Mouse (Mus musculus) neural tube, embryonic 11.5 days (tissue): Measurements from ENCODE around the gene Olfr1234. TPM values are rescaled to one million over a fixed set of nuclear protein-coding genes. Genes with fewer than 3 reads are reported as not detected.

Experiments used
- ATAC-seq: fragments of 200-750 bp; cut with Nextera tagmentation; 2 replicates; pipeline ENCODE4 v1.8.0; 2017; ENCODE audit warnings: moderate number of reproducible peaks, mild to moderate bottlenecking, moderate TSS enrichment, moderate library complexity; ENCODE audit not compliant: insufficient read depth, low FRiP score, low TSS enrichment
- DNase-seq: peaks from one replicate; pipeline ENCODE4 v3.0.0-alpha.2; 2015; ENCODE audit warnings: low spot score
- H3K27ac ChIP-seq: fragments of 300-500 bp; sonication (generic); 2 replicates; pipeline ENCODE4 v1.5.1; 2014; ENCODE audit warnings: low read depth, mild to moderate bottlenecking, low read length
- H3K27me3 ChIP-seq: fragments of 300-500 bp; sonication (generic); 2 replicates; pipeline ENCODE4 v1.6.1; 2014; ENCODE audit warnings: mild to moderate bottlenecking, low read length, mixed read lengths; ENCODE audit not compliant: control insufficient read depth, insufficient read depth
- H3K36me3 ChIP-seq: fragments of 300-500 bp; sonication (generic); 2 replicates; pipeline ENCODE4 v1.6.1; 2014; ENCODE audit warnings: mild to moderate bottlenecking, low read length, moderate library complexity, mixed read lengths; ENCODE audit not compliant: control insufficient read depth, insufficient read depth
- H3K4me1 ChIP-seq: fragments of 300-500 bp; sonication (generic); 2 replicates; pipeline ENCODE4 v1.6.1; 2014; ENCODE audit warnings: low read length, mixed read lengths; ENCODE audit not compliant: control insufficient read depth, insufficient read depth
- H3K4me2 ChIP-seq: fragments of 300-500 bp; sonication (generic); 2 replicates; pipeline ENCODE4 v1.6.1; 2014; ENCODE audit warnings: low read depth, mild to moderate bottlenecking, moderate library complexity
- H3K4me3 ChIP-seq: fragments of 300-500 bp; sonication (generic); 2 replicates; pipeline ENCODE4 v1.5.1; 2014; ENCODE audit warnings: low read depth, low read length
- H3K9ac ChIP-seq: fragments of 300-500 bp; sonication (generic); 2 replicates; pipeline ENCODE4 v1.6.1; 2014; ENCODE audit warnings: mild to moderate bottlenecking, low read length
- H3K9me3 ChIP-seq: fragments of 300-500 bp; sonication (generic); 2 replicates; pipeline ENCODE4 v1.6.1; 2016; ENCODE audit warnings: low read length; ENCODE audit not compliant: control insufficient read depth
- WGBS: fragments of 180-500 bp; shearing (Covaris S2); extraction: QIAGEN DNeasy Blood & Tissue Kit; methylation state at CpG from one replicate; pipeline ENCODE4 v1.1.7; 2014; 5-methylcytosine and 5-hydroxymethylcytosine counted together
- polyA plus RNA-seq: library from polyadenylated mRNA; unstranded; fragments of >200 nt; fragmentation: Nextera tagmentation; extraction: Ambion mirVana; gene quantifications from 2 replicates; pipeline ENCODE4 v1.2.1, GENCODE M21; 2014

The Olfr1234 gene
- polyA plus RNA-seq, result not detected in 2 replicates

DNA sequence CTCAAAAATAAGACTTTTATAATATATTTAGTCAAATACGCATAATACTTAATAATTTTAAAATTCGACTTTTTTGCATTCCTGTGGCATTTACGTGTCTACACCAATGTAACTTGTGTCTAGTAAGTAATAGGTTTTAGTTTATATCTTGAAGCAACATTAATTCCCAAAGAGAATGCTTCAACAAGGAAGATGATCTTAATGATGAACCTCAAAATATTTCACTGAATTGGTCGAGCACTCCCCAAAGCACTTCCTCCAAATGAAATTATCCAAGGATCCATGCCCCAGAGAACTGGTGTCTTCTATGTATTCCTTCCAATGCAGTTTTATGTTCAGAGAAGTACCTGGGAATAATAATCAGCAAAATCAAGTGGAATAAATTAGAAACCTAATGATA is at the start of gene Olfr1234:
Olfr1234 (minus strand) TSS at position 101 of the 400 bp plus-strand sequence.
- H3K4me3 ChIP-seq, result no peak within 1 kb of the TSS
- no peak within 1 kb of the TSS for H3K4me2 ChIP-seq
- no peak within 1 kb of the TSS for H3K9ac ChIP-seq
- no peak within 1 kb of the TSS for H3K27ac ChIP-seq
- no peaks in the 10 kb centered on the region for H3K9me3 ChIP-seq
- no peaks in the 10 kb centered on the region for H3K36me3 ChIP-seq
- 90% methylated on average over 4 of the region's 4 CpGs for WGBS
- H3K4me1 ChIP-seq, result no peaks in the 10 kb centered on the region
- DNase-seq (no peak), ATAC-seq (no peak)
- no peaks in the 10 kb centered on the region for H3K27me3 ChIP-seq

DNA sequence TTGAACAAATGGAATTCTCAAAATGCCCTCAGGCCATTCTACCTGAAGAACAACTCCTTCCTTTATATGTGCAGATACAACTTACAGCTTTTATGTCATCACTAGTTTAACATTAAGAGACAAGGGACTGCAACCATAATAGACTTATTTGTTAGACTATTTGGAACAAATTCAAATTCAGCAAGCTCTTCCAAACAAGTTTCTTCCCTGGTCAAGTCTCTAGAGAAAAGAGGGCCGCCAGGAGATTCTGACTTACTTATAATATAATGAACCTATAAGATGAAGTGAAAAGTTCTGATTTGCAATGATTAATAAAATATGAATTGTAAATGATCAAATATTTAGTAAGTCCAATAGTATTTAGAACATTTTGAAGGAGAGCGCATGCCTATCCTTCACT is 44.9 kb upstream of the Olfr1234 start, which contains the start of gene Olfr1238:
Olfr1238 (minus strand) TSS at position 101 of the 400 bp plus-strand sequence.
- Histone ChIP-seq H3K9me3 (no peaks in the 10 kb centered on the region), H3K4me1 (no peaks in the 10 kb centered on the region), H3K4me3 (no peak within 1 kb of the TSS), H3K4me2 (no peak within 1 kb of the TSS), H3K27me3 (no peaks in the 10 kb centered on the region), H3K36me3 (no peaks in the 10 kb centered on the region), H3K9ac (no peak within 1 kb of the TSS), H3K27ac (no peak within 1 kb of the TSS)
- DNase-seq (no peak), ATAC-seq (no peak)
- 95% methylated on average over 2 of the region's 2 CpGs for WGBS

DNA sequence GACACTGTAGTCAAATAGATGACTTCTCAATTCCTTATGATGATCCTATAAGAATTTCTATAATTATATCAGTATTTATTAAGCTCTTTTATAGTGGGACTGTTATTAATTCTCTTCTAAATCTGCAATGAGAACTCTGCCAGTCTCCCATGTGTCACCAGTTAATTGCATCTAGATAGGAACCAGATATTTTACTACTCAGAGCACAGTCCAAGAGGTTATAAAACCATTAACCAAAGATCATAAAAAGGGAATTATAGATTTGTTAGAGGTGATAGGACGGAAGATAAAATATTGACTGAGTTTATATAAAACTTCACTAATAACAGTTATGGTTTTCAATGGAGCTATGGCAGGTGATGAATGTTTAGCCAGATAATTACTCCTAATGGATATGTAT is 36.2 kb upstream of the Olfr1234 start:
- H3K36me3 ChIP-seq, result no peaks in the 10 kb centered on the region
- no peaks in the 10 kb centered on the region for H3K9me3 ChIP-seq
- 87% methylated on average over 1 of the region's 1 CpGs for WGBS
- no peak overlapping the region for H3K9ac ChIP-seq
- no peak overlapping the region for H3K4me3 ChIP-seq
- H3K27ac ChIP-seq, result no peak overlapping the region
- H3K4me1 ChIP-seq, result no peaks in the 10 kb centered on the region
- no peaks in the 10 kb centered on the region for H3K27me3 ChIP-seq
- H3K4me2 ChIP-seq, result no peak overlapping the region
- DNase-seq (no peak), ATAC-seq (no peak)

DNA sequence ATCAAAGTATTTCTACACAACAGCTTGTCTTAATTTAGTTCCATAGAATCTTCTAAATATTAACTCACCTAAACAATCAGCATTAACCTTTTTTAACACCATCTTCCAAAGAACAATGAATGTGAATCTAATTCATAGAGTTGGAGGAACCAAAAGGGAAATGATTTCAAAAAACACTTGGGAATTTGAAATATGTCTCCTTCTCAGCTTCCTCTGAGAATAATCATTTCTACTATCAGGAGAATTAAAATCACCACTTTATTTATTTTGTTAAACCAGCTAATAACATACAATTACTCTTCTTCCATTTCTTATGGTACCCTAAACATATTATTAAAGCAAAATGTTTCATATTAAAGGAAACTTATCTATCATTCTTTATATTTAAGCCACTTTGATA is 22.4 kb downstream of the Olfr1234 start, which contains the start of gene Olfr1233:
Olfr1233 (minus strand) TSS at position 101 of the 400 bp plus-strand sequence.
- Histone ChIP-seq H3K9ac (no peak within 1 kb of the TSS), H3K27me3 (no peaks in the 10 kb centered on the region), H3K27ac (no peak within 1 kb of the TSS), H3K4me2 (no peak within 1 kb of the TSS), H3K36me3 (no peaks in the 10 kb centered on the region), H3K9me3 (no peaks in the 10 kb centered on the region), H3K4me3 (no peak within 1 kb of the TSS), H3K4me1 (no peaks in the 10 kb centered on the region)
- no peak for ATAC-seq
- DNase-seq, result no peak

DNA sequence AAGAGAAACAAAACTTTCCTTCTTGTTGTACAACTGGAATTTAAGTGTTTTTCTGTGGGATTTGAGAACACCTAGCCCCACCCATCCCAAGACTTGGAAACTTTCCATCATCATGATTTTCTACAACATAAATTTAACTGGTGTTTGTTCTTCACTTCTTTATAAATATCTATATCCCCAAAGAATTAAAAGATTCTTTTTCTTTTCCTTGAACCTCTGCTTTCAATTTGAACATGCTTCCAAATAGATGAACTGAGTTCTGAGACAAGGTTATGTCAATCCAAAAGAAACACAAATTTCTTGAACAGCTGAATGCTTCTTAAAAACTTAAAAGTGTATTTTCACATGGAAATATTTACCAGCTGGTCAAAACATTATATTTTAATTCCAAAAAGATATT is 35.1 kb downstream of the Olfr1234 start, which contains the start of gene Olfr1232:
Olfr1232 (minus strand) TSS at position 101 of the 400 bp plus-strand sequence.
- Histone ChIP-seq H3K36me3 (no peaks in the 10 kb centered on the region), H3K9ac (no peak within 1 kb of the TSS), H3K9me3 (no peaks in the 10 kb centered on the region), H3K4me3 (no peak within 1 kb of the TSS), H3K4me1 (no peaks in the 10 kb centered on the region), H3K27me3 (no peaks in the 10 kb centered on the region), H3K4me2 (no peak within 1 kb of the TSS), H3K27ac (no peak within 1 kb of the TSS)
- no peak for DNase-seq
- no peak for ATAC-seq

Other genes with a start within 250 kb of the Olfr1234 start
- not detected in 2 replicates for gene Olfr1221, start 247.6 kb downstream of the Olfr1234 start, polyA plus RNA-seq
- gene Olfr1222, start 231.8 kb downstream of the Olfr1234 start, polyA plus RNA-seq, result not detected in 2 replicates
- gene Olfr1223, start 213.3 kb downstream of the Olfr1234 start, polyA plus RNA-seq, result not detected in 2 replicates
- not detected in 2 replicates for gene Olfr1224-ps1, start 200.8 kb downstream of the Olfr1234 start, polyA plus RNA-seq
- not detected in 2 replicates for gene Olfr1225, start 190.2 kb downstream of the Olfr1234 start, polyA plus RNA-seq
- not detected in 2 replicates for gene Olfr1226, start 164.8 kb downstream of the Olfr1234 start, polyA plus RNA-seq
- not detected in 2 replicates for gene Olfr1228, start 110.8 kb downstream of the Olfr1234 start, polyA plus RNA-seq
- not detected in 2 replicates for gene Olfr1229, start 76.9 kb downstream of the Olfr1234 start, polyA plus RNA-seq
- not detected in 2 replicates for gene Olfr1230, start 67.6 kb downstream of the Olfr1234 start, polyA plus RNA-seq
- not detected in 2 replicates for gene Olfr1231, start 57.8 kb downstream of the Olfr1234 start, polyA plus RNA-seq
- gene Olfr1232, start 35.2 kb downstream of the Olfr1234 start, polyA plus RNA-seq, result not detected in 2 replicates
- gene Olfr1233, start 22.5 kb downstream of the Olfr1234 start, polyA plus RNA-seq, result not detected in 2 replicates
- not detected in 2 replicates for gene Olfr1238, start 44.8 kb upstream of the Olfr1234 start, polyA plus RNA-seq
- gene Olfr1239, start 55.5 kb upstream of the Olfr1234 start, polyA plus RNA-seq, result not detected in 2 replicates
- not detected in 2 replicates for gene Olfr1240, start 78.1 kb upstream of the Olfr1234 start, polyA plus RNA-seq
- gene Olfr1241, start 122.3 kb upstream of the Olfr1234 start, polyA plus RNA-seq, result not detected in 2 replicates
- not detected in 2 replicates for gene Olfr1242, start 133.5 kb upstream of the Olfr1234 start, polyA plus RNA-seq
- not detected in 2 replicates for gene Olfr1243, start 166.6 kb upstream of the Olfr1234 start, polyA plus RNA-seq
- not detected in 2 replicates for gene Olfr1245, start 213.6 kb upstream of the Olfr1234 start, polyA plus RNA-seq
- gene Olfr1246, start 228.3 kb upstream of the Olfr1234 start, polyA plus RNA-seq, result not detected in 2 replicates
- gene Olfr1247, start 249.3 kb upstream of the Olfr1234 start, polyA plus RNA-seq, result not detected in 2 replicates